Mouse (Mus musculus) spleen, adult 18-20 months (tissue): ENCODE data around the gene Iah1.

Experiments
- DNase-seq, 2 experiments: peaks; one replicate each; pipeline ENCODE4 v3.0.0; 2022; ENCODE audit warnings: mixed read lengths in 2 of 2

Gene Iah1

DNA sequence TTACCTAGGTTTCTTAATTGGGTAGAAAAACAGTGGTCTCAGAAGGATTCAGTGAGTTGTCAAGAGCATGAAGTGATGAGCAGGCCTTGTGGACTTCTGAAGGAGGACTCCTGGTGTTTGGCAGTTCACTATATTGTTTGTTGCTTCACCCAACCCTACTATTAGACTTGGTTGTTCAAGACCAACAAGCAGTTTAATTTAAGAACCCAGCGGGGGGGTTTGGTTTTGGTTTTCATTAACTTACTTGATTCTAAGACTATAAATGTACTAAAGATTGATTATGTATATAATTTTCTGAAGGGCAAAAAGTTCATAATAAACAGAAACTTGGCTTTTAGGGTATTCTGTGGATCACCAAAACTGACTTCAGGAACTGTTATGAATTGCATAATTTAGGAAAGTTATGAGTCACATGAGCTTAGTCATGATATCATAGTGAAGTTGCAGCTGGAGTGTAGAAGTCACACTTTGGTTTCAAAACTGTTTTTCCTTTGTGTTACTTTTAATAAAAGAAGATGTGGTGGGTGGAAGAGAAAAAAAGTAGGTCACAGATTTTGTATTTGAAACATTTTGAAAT lies 53.9 kb downstream of the Iah1 start:
- no peak for DNase-seq

DNA sequence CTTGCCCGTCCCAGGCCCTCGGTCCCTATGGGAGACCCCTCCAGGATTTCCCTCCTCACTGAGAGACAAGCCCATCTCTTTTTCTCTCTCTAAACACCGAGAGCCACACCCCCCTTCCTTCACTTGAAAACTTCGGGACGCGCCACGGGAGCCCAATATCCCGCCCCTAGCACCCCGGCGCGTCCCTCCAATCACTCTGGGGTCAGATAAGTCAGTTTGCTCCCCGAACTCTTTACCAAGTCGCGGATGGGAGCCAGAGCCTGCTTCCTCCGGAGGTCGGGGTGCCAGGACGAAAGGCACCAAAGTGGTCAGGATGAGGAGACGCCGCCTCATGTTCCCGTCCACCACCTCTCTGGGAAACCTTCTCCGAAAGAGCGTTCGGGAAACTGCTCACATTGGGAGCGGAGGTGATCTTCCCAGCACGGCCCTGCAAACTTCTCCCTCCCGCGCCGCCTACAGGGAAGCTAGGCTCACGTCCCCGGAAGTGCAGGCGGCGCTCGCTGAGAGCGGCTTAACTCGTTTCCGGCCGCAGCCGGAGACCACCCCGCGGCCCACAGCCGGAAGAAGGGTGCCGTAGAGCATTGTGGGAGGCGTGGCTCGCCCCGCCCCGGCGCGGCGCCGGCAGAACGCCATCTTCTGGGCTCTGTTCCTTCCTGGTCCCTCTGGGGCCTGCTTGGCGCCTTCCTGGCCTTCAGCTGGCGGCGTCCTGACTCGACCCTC lies 57.1 kb downstream of the Iah1 start, which contains the start of gene Adam17:
Gene Adam17, minus strand, starts transcription at position 533 of the 720 bp plus-strand sequence.
- DNase-seq: peak; percentile 93
